Mouse (Mus musculus) adrenal gland, adult 2 months (tissue): ENCODE results near the gene Cks2. TPM values are rescaled to one million over a fixed set of nuclear protein-coding genes. Genes with fewer than 3 reads are reported as not detected.
"Not testable (repeated sequence)": the region's sequence is repeated elsewhere in the genome, so short reads cannot be mapped to it uniquely, and the experiment has no call there.

Experiments used
- DNase-seq: peaks from one replicate; pipeline ENCODE4 v3.0.0; 2021
- long read RNA-seq: library from polyadenylated mRNA; stranded (forward); transcript quantifications from one replicate; pipeline ENCODE4 v2.0.0, GENCODE M21; 2021
- polyA plus RNA-seq: library from polyadenylated mRNA; depleted of rRNA; stranded (reverse); fragments of >200 nt; gene quantifications from 2 replicates; pipeline ENCODE4 v1.2.3, GENCODE M21; 2012; rRNA removed
- total RNA-seq, 2 experiments: library from RNA; stranded (reverse); gene quantifications; 2 replicates each; pipeline ENCODE4 v1.2.3; 2021

Cks2 gene
- 1 to 10 TPM; 6.9 TPM for total RNA-seq
- polyA plus RNA-seq: 7.2 and 8.3 TPM in 2 replicates
- long read RNA-seq, transcript Cks2-201 (3 exons, 692 nt): major isoform, 5 of 7 reads
- long read RNA-seq, partial matches to known transcripts: 0 of 7 reads
- long read RNA-seq, other reads (novel, unspliced or antisense): 2 of 7 reads

DNA sequence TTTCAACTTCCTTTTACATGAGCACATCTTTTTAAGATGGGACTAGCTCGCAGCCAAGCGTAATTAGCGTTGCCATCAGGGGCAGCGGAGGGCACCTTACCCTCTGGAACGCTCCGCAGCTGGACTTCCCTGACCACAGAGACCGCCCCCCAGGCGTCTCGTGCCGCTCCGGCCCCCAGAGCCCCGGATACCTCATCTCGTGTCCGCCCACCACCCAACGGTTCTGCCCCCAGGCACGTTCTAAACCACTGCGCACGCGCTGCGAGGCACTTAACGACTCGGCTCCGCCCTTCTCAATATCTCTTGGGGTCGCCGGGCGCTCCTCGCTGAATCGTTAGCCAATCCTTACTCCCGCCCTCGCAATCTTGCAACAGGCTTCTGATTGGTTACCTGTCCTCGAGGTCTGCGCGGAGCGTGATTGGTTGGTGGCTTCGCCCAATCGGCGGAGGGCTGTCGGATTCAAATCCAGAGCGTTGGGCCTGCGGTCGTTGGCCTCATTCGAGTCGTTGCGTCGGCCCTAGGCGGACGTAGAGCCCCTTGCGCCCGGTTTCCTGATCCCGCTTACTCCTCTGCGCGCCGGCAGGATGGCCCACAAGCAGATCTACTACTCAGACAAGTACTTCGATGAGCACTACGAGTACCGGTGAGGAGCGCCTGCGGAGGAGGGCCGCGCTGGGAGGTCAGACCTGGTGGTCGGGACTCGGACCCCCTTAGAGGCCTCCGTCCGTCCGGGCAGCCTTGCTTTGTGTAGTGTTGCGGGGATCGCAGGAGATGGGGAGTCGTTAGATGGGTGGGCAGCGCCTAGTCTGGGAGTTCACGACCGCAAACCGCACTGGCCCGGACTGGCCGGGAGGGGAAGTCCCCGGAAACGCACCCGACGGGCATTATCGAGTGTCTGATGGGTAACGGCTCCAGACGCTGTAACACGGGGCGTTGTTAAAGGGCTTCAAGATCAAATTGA is at the start of gene Cks2:
Gene Cks2 (plus strand): TSS at position 404 of the 961 bp plus-strand sequence.
- peak; percentile 98 for DNase-seq

DNA sequence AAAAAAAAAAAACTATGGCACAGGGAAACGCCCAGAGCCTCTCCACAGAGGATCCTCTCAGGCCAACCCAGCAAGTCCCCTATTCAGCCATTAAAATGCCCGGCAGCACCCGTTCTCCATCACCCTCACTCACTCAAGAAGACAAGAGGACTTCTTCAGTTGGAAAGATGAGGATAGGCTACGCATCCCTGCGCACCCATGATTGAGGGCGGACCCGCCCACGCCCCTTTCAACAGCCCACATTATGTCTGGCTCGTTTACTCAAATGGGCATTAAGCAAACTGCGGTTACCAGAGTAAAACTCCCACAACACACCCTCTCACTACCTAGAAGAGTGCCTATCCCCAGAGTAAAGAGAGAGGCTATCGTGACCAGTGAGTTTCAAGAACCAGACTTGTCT is 49.6 kb upstream of the Cks2 start:
- DNase-seq: no peak

DNA sequence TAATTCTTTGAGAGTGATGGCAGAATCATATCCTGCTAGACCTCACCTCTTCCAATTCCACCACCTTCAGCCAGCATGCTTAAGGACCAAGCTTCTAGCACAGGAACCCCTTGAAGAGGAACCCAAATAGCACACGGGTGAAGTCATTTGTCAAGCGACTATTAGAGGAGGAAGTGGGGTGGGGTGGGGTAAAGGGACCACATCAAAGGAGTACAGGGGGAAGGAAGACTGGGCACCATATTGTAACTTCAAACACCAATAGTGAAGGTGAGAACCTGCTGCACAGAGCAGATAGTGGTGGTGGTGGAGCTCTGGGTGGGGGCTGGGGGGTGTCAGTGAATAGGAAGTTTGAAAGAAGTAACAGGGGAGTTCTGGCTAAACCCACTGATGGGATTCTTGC is 47.0 kb upstream of the Cks2 start:
- DNase-seq: no peak

DNA sequence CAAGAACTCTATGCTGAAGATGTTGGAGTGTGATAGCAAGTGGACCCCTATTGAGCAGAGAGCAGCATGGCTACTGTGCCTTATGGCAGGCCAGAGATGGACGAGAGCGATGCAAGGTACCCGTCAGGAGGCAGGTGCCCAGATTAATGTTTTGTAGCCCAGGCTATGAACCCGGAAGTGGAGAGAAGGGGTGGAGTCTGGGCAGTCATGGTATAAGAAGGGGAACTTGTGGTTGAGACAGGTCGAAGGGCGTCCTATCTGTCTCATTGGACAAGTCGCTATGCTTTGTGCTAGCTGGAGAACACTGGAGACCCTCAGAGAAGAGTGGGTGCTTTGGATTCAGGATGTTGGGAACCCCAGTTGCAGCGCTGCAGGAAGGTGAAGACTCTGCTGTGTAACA is 44.9 kb upstream of the Cks2 start:
- no peak for DNase-seq

DNA sequence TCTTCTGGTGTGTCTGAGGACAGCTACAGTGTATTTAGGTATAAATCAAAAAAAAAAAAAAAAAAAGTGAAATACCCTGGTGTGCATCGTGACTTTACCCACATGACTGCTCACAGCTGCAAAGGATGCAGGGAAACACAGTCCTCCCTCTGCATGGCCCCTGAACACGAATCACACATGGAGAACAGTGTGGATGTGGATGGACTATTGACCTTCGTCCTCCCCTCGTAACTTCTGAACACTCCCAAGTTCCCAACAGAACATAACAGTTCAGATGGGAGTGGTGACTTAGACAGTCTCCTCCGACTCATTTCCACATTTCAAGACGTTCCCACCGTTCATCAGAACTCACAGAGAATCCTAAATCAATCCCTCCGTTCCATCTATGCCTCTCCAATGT is 42.3 kb upstream of the Cks2 start:
- no peak for DNase-seq

DNA sequence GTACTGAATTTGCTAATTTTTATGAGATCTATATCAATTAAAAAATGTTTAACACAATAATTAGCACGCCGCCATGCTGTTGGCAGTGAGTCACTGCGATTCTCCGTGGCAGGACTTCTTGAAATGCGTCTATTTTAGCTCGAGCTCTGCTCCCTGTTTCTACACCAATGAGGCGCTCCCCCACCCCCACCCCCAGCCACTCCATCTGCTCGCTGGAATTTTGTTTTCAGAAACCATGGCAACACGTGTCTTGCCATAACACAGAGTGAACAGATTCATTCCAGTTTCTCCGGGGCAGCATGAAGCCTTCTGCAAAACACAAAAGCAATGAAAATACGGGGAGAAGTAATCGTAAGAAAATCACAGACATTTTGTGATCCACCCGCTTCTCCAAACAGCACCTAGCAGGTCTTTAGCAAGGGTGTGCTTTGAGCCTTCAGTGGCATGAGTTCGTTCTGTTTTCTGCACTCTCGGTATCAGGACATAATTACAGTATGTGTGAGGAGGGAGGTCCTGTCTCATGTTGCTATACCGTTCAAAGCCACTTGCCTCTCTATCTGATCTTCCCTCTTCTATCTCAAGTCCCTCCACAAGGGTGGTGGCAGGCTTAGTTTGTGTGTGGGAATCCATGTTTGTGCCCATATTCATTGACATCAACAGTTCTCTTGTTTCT is 41.7 kb upstream of the Cks2 start:
- DNase-seq: peak; percentile 14

DNA sequence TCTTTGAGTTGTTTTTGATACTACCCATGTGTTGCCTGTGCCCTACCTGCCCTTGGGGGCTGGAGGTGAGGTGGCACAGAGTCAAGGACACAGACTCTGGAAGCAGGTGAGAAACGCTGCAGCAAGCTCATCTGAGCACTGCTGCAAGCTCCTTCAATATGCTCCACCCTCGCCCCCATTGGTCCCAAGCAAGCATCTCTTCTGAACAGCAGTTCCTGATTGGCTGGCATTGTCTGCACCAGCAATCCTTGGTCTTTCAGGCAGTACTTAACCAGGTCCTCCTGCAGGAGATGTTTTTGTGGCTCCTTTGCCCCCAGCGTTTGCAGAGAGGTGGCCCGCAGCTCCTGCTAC is 41.2 kb upstream of the Cks2 start:
- no peak for DNase-seq

DNA sequence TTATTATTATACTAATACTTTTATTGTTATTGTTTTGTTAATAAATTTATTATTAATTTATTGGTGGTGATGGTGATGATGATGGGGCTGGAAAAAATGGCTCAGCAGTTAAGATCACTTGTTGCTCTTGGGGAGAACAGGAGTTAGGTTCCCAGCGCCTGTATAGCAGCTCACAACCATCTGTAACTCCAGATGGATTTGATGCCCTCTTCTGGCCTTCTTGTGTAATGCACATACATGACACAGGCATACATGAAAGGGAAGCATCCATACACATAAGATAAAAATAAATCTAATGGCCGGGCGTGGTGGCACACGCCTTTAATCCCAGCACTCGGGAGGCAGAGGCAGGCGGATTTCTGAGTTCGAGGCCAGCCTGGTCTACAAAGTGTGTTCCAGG is 35.8 kb upstream of the Cks2 start:
- DNase-seq: no peak

DNA sequence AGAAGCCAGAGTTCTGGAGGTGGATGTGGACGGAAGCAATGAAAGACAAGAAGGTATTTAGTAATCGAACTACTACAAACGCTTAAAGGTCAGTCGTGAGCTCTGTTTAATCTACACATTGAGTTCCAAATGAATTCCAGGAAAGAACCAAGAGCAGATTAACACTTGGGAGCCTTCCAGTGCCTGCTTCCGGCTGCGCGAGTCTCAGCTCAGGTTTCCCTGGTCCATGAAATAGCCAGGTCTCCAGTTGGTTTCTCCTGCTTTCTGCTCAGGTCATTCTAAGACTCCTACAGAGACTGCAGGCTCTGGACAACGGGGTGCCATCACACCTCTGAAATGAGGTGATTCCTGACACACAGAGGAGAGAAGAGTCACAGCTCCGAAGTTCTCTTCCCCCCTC is 34.0 kb upstream of the Cks2 start:
- DNase-seq: no peak

DNA sequence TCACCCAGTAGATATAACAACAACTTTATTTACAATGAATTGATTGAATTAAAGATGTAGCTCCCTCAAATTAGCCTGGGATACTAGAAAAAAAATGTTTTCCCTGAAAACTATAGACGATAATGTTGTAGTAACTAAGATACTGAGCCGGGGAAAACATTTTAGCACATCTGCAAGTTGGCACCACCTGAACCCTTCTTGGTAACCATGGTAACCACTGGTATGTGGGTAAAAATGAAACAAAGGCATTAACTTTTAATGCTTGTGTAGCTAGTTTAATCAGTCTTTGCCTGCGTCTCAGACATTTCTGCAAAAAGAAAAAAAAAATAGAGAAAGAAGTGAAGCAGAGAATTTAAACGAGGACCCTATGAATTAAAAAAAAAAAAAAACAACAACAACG is 33.5 kb upstream of the Cks2 start:
- no peak for DNase-seq

DNA sequence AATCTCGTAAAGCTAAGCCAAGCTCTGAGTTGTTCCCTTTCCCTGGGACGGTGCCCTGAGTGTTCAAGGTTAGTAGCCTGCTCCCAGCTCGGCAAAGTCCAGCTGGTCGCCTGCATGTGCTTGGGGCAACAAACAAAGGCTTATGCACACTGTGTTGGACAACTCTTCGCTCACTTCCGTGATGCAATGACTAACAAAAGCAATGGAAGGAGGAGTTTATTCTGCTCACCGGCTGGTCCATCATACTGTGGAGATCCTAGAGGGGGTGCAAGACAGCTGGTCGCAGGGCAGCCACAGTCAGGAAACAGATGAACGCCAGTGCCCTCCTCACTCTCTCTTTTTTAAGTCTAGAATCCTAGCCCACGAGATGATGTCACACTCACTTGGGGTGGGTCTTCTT is 29.2 kb upstream of the Cks2 start:
- no peak for DNase-seq

DNA sequence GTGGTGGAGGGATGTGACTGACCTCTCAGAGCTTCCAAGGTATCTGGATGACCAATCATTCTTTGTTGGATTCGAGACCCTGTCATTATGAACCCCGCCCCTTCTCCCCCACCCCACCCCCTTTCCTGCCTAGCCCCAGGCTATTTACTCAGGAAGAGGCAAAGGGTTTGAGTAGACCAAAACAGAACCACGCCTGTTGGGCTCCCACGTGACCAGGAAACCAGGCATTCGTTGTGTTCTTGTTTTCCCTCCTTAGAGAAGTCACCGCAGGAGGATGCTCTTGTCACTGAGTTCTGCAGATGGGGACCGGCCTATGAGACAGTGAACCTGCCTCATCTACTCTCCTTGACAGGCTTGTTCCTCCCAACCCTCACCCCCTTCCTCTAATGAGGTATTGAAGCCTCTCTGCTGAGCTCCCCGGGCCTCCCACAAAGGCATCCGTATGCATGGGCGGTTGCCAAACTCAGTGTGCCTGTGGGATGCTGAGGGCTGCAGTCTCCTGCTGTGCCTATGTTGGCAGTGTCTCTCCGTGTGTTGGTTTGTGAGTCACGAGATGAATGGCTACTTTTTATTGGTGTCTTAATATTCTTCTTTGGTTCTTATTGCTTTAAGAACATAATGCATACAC is 28.5 kb upstream of the Cks2 start:
- DNase-seq: no peak

DNA sequence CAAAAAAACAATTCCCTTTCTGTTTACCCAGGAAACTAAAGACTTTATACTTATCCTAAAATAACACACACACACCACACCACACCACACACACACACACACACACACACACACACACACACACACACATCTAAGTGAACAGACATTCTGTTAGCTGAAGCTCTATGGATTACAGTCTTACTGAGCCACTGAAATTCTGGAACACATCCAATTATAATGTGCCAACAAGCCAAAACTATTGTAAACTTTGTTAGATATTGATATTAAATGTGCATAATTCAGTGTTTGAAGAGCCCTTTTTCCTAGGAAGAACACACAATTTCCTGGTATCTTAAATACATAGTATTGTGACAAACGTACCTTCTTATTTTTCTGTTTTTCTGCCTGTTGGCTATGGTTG is 27.7 kb upstream of the Cks2 start:
- no peak for DNase-seq

DNA sequence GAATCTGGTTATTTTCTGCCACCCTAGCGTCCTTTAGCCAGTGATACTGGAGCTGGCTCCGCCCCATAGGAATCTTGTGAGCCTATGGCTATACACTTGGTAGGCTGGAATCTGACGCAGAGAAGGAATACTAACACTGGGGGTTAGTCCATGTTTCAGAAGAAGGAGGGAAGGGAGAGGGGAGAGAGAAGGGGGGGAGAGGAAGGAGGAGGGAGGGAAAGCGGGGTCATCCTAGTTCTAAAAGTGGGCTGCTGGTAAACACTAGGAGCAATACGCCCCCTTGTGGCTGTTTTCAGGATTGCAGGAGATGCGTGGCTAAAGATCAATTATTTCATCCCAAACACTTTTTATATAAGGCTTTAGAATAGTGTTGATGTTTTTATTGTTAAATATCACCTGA is 27.2 kb upstream of the Cks2 start:
- DNase-seq: peak; percentile 18

DNA sequence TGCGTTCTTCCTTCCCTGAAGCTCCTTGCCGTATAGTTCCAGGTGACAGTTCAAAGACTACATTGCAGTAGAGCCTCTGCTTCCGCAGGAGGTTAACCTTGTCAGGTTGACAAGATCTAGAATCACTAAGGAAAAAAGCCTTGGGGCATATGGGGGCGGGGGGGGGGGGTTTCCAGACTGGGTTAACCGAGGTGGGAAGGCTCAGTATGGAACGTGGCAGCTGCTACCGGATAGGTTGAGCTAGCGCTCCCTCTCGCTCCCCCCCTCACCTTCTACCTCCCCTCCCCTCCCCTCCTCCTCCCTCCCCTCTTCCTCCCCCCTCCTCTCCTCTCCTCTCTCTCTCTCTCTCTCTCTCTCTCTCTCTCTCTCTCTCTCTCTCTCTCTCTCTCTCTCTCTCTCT is 26.4 kb upstream of the Cks2 start:
- DNase-seq: no peak

DNA sequence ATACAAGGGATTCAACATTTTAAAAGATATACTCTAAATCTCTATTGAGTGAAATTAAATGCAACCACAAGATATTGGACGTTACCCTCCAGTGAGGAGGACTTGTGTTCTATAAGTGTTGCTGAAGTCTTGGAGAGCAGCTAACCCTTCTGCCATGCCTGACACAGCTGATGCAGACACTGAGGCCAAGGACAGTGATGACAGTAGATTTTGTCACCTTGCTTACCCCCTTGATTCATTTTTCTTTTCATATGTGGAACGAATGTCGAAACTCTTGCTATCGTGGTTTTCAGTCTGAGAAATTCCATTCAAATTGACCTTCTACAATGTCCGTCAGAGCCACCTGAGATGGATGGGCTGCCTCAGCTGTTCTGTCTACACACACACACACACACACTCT is 22.4 kb upstream of the Cks2 start:
- DNase-seq: peak; percentile 53

DNA sequence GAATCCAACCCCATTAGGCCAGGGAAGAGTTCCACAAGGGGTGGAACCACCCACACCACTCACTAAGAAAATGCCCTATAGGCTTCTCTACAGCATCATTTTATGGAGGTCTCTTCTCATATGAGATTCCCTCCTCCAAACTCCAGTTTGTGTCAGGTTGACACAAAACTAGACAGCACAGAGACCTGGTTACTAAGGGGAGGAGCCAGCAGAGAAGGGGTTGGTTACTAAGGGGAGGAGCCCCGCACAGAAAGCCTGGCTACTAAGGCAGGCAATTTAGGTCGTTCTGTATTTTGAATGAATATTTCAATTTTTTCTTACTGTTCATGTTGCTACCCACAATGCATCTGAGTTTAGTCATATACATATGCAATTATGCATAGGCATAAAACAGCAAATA is 21.4 kb upstream of the Cks2 start:
- DNase-seq: no peak

DNA sequence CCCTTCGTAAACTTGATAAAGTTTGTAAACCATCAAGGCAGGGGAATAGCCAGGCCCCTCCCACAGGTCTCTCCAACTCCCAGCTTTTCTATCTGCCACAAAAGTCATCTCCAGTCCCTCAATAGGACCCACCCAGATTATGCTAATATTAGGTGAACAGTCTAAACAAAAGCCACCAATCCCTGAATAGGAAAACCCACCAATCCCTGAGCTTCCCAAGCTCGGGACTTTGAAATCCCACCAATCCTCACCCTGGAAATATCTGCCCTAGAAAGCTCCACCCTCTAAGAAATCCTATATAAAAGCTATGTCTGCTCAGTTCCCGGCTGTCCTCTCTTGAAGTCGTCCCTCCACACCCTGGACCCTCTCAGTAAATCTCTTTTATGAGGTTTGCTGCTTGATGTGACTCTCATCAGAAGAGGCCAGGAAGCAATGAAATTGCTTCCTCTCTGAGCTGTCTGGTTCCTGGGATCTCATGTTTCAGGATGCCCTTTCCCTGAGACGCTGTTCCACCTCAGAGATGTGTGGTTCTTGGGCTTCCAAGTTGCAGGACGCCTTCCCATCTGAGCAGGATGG is 16.7 kb upstream of the Cks2 start:
- no peak for DNase-seq

DNA sequence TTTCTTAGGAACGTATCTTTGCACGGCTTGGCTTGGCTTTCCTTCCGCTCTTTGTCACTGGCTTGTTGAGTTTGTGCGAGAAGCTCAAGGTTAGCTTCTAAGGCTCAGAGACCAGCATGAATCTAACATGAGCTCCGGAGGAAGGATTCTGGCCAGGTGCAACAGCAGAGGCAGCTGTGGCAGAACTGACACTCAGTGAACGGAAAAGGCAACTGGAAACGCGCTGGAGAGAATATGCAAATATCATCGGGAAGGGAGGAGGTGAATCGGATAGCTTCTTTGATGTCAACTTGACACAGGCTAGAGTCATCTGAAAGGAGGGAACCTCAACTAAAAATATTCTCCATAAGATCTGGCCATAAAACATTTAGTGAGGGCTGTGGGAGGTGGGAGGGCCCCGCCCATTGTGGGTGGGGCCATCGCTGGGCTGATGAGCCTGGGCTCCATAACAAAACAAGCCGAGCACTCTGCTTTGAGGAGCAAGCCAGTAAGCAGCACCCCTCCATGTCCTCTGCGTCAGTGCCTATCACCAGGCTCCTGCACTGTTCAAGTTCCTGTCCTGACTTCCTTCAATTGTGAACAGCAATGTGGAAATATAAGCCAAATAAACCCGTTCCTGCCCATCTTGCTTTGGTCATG is 13.6 kb upstream of the Cks2 start:
- no peak for DNase-seq

DNA sequence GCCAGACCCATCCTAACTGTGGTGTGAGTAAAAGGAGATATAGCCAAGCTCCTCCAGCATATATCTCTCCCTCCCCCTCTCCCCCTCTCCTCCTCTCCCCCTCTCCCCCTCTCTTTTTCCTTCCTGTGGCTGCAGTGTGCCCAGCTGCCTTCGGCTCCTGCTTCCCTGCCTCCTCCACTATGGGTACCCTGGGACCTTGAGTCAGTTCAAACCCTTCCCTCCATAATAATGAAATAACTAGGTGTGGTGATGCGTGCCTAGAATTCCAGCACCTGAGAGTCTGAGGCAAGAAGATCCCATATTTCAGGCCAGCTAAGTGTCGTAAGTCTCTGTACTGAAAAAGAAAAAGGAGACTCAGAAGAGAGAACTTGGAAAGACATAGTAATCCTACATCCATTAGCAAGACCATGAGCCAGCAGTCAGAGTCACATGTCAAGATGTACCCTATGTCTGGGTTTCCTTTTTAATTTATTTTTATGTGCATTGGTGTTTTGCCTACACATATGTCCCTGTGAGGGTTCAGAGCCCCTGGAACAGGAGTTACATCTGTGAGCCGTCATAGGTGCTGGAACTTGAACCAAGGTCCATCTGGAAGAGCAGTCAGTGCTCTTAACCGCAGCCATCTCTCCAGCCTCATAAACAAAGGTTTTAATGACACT is 12.3 kb upstream of the Cks2 start:
- no peak for DNase-seq

DNA sequence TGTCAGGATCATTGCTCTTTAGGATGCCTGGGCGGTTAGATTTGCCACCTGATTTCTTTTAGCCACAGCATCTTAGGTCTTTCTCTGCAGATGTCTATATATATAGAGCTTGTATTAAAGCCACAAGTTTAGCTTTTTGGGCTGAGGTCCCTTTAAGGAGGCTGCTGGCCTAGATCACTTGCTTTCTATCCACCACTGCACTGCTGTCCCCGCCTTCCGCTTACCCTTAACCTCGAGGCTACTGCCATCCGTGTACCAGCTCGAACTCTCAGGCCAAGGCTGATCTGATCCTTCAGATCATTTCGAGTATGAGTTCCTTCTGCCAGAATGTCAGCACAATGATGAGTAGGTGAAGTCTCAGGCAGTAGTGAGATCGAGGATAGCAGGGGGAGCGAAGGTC is 9.6 kb upstream of the Cks2 start:
- not testable (repeated sequence) for DNase-seq
